Mouse (Mus musculus): Measurements from ENCODE around the gene Gm10945.

The Gm10945 gene

GRCm38 (mm10) chr10:6761287-6761811 lies at the start of gene Gm10945:
TSS of gene Gm10945 (minus strand) at chr10:6761761.
- no peak for DNase-seq (ENCODE audit: low read depth, low spot score)

GRCm38 (mm10) chr10:6790226-6790625 lies 28.7 kb upstream of the Gm10945 start:
- DNase-seq (ENCODE audit: low read depth, low spot score): no peak

- peak; percentile 22 for DNase-seq (ENCODE audit: low read depth, low spot score)
These were observed 27.1 kb upstream of the Gm10945 start for GRCm38 (mm10) chr10:6788517-6789237.

- no peak for DNase-seq (ENCODE audit: low read depth, low spot score)
These were observed 3.4 kb downstream of the Gm10945 start, which contains the start of gene Oprm1 for GRCm38 (mm10) chr10:6758206-6758605. TSS of gene Oprm1 (plus strand) at chr10:6758506.

GRCm38 (mm10) chr10:6753375-6753774 lies 8.2 kb downstream of the Gm10945 start:
- DNase-seq (ENCODE audit: low read depth, low spot score): no peak

GRCm38 (mm10) chr10:6728469-6728868 lies 33.1 kb downstream of the Gm10945 start:
- peak; percentile 4 for DNase-seq (ENCODE audit: low read depth, low spot score)

- DNase-seq (ENCODE audit: low read depth, low spot score): no peak
These were observed 37.8 kb downstream of the Gm10945 start for GRCm38 (mm10) chr10:6723765-6724164.

- no peak for DNase-seq (ENCODE audit: low read depth, low spot score)
These were observed 44.2 kb downstream of the Gm10945 start for GRCm38 (mm10) chr10:6717181-6717948.

- no peak for DNase-seq (ENCODE audit: low read depth, low spot score)
These were observed 56.2 kb downstream of the Gm10945 start for GRCm38 (mm10) chr10:6705226-6705885.

- peak; percentile 21 for DNase-seq (ENCODE audit: low read depth, low spot score)
These were observed 67.2 kb downstream of the Gm10945 start for GRCm38 (mm10) chr10:6694218-6694850.
